Mouse (Mus musculus) olfactory bulb, adult 2 months (tissue): ENCODE measurements around the gene Grk3. TPM values are rescaled to one million over a fixed set of nuclear protein-coding genes. Genes with fewer than 3 reads are reported as not detected.

ENCODE experiments used
- H3K27ac ChIP-seq: fragments of 200-500 bp; 2 replicates; pipeline ENCODE4 v1.5.1; 2012; ENCODE audit warnings: low read depth, low read length; ENCODE audit not compliant: insufficient read depth
- H3K4me1 ChIP-seq: fragments of 200-500 bp; 2 replicates; pipeline ENCODE4 v1.6.1; 2012; ENCODE audit warnings: low read length; ENCODE audit not compliant: control insufficient read depth, insufficient read depth
- H3K4me3 ChIP-seq: fragments of 200-500 bp; 2 replicates; pipeline ENCODE4 v1.5.1; 2012; ENCODE audit warnings: mild to moderate bottlenecking, low read depth, low read length, moderate library complexity; ENCODE audit not compliant: insufficient read depth
- CTCF ChIP-seq: fragments of 200-500 bp; IDR thresholded peaks from 2 replicates; pipeline ENCODE4 v1.5.1; 2012; ENCODE audit warnings: low read depth, mild to moderate bottlenecking, low read length, moderate library complexity; ENCODE audit not compliant: insufficient read depth
- POLR2A ChIP-seq: fragments of 200-500 bp; IDR thresholded peaks from 2 replicates; pipeline ENCODE4 v1.6.1; 2012; ENCODE audit warnings: mild to moderate bottlenecking, low read depth, low read length, moderate library complexity; ENCODE audit not compliant: insufficient read depth
- WGBS: fragments of 180-500 bp; shearing (Covaris S2); methylation state at CpG from one replicate; pipeline ENCODE4 v1.1.7; 2018; 5-methylcytosine and 5-hydroxymethylcytosine counted together
- polyA plus RNA-seq: library from polyadenylated mRNA; stranded (reverse); fragments of >200 nt; gene quantifications from 2 replicates; pipeline ENCODE4 v1.2.4, GENCODE M21; 2012; ENCODE audit warnings: low replicate concordance; ENCODE audit not compliant: missing spikeins, insufficient read depth, insufficient read length

Gene Grk3
- polyA plus RNA-seq, 1 experiment: not detected

- TF ChIP-seq CTCF: no peak
- TF ChIP-seq POLR2A: no peak
- no peak within 1 kb of the TSS for H3K27ac ChIP-seq
- no peak within 1 kb of the TSS for H3K4me3 ChIP-seq
These were observed 119.6 kb downstream of the Grk3 start, which contains the start of gene Myo18b for GRCm38 (mm10) chr5:112895674-112896654. Gene Myo18b (minus strand): TSS chr5:112896362.

GRCm38 (mm10) chr5:112893462-112894060, 122.0 kb downstream of the Grk3 start:
- peaks cover 14% of the 10 kb centered on the region for H3K4me1 ChIP-seq
- TF ChIP-seq POLR2A (no peak), CTCF (no peak)
- H3K27ac ChIP-seq: no peak overlapping the region
- WGBS: 85% methylated on average over 5 of the region's 5 CpGs
- no peak overlapping the region for H3K4me3 ChIP-seq

More at GRCm38 (mm10) chr5:112895674-112896654, 119.6 kb downstream of the Grk3 start, which contains the start of gene Myo18b:
- H3K4me1 ChIP-seq: peaks cover 10% of the 10 kb centered on the region
- WGBS: 78% methylated on average over 17 of the region's 17 CpGs

- Histone ChIP-seq H3K27ac (no peak overlapping the region), H3K4me1 (peaks cover 14% of the 10 kb centered on the region), H3K4me3 (no peak overlapping the region)
- no peak for TF ChIP-seq CTCF
- TF ChIP-seq POLR2A: no peak
These were observed 123.2 kb downstream of the Grk3 start for GRCm38 (mm10) chr5:112892411-112892810.

- WGBS: 61% methylated on average over 7 of the region's 7 CpGs
- Histone ChIP-seq H3K4me1 (peaks cover 11% of the 10 kb centered on the region), H3K4me3 (no peak overlapping the region), H3K27ac (no peak overlapping the region)
- no peak for TF ChIP-seq CTCF
- TF ChIP-seq POLR2A: no peak
These were observed 126.9 kb downstream of the Grk3 start for GRCm38 (mm10) chr5:112888651-112889050.

GRCm38 (mm10) chr5:112886687-112887491, 128.7 kb downstream of the Grk3 start:
- H3K4me3 ChIP-seq: no peak overlapping the region
- TF ChIP-seq POLR2A: no peak
- no peak for TF ChIP-seq CTCF
- H3K27ac ChIP-seq: no peak overlapping the region
- H3K4me1 ChIP-seq: peaks cover 11% of the 10 kb centered on the region
- 55% methylated on average over 17 of the region's 17 CpGs for WGBS

GRCm38 (mm10) chr5:112877391-112878115, 138.0 kb downstream of the Grk3 start:
- WGBS: 54% methylated on average over 14 of the region's 14 CpGs
- no peaks in the 10 kb centered on the region for H3K4me1 ChIP-seq
- TF ChIP-seq POLR2A (no peak), CTCF (no peak)
- H3K4me3 ChIP-seq: no peak overlapping the region
- no peak overlapping the region for H3K27ac ChIP-seq

- 14% methylated on average over 4 of the region's 4 CpGs for WGBS
- Histone ChIP-seq H3K4me3 (no peak overlapping the region), H3K27ac (no peak overlapping the region), H3K4me1 (no peaks in the 10 kb centered on the region)
- TF ChIP-seq POLR2A: no peak
- TF ChIP-seq CTCF: peak; percentile 33; the same call in 1 of the 2 replicates
These were observed 138.7 kb downstream of the Grk3 start for GRCm38 (mm10) chr5:112876846-112877390.

GRCm38 (mm10) chr5:112872999-112873398, 142.6 kb downstream of the Grk3 start:
- H3K4me3 ChIP-seq: no peak overlapping the region
- H3K27ac ChIP-seq: no peak overlapping the region
- H3K4me1 ChIP-seq: no peaks in the 10 kb centered on the region
- WGBS: 83% methylated on average over 6 of the region's 6 CpGs
- TF ChIP-seq CTCF (no peak), POLR2A (no peak)
